Mouse (Mus musculus) left cerebral cortex, postnatal 14 days (tissue): ENCODE results near the gene Cdh3. TPM values are rescaled to one million over a fixed set of nuclear protein-coding genes. Genes with fewer than 3 reads are reported as not detected.
"Not testable (repeated sequence)": the region's sequence is repeated elsewhere in the genome, so short reads cannot be mapped to it uniquely, and the experiment has no call there.

Source experiments
- DNase-seq, 2 experiments: peaks; one replicate each; pipeline ENCODE4 v3.0.0; 2021 to 2022; ENCODE audit warnings: low spot score in 2 of 2, mixed read lengths in 1 of 2
- intact Hi-C: fragments of 180-260 bp; cut with DNase I; formaldehyde crosslinking; loops from one replicate; pipeline ENCODE4 v1.15.1; 2025
- total RNA-seq, 2 experiments: library from RNA; stranded (reverse); gene quantifications; 2 replicates each; pipeline ENCODE4 v1.2.3; 2021

Cdh3 gene
- total RNA-seq, 2 experiments from 2014 or later = 0.42 to 0.62 TPM

GRCm38 (mm10) chr8:106561097-106561865 lies 50.6 kb downstream of the Cdh3 start:
- intact Hi-C loops = loop anchor here (1.0 kb wide), 1 partner anchor 86 kb away; no protein-coding TSS in a partner anchor
- DNase-seq = peak in 1 of 2 experiments; percentile 31

- no peak for DNase-seq
- intact Hi-C loops = no loop called here
Measured at GRCm38 (mm10) chr8:106563691-106564182, 53.0 kb downstream of the Cdh3 start.

- no peak for DNase-seq
- intact Hi-C loops = no loop called here
Measured at GRCm38 (mm10) chr8:106569006-106569405, 58.3 kb downstream of the Cdh3 start.

- intact Hi-C loops = no loop called here
- no peak for DNase-seq
Measured at GRCm38 (mm10) chr8:106570386-106570785, 59.7 kb downstream of the Cdh3 start.

GRCm38 (mm10) chr8:106571551-106572172 lies 61.0 kb downstream of the Cdh3 start:
- intact Hi-C loops = no loop called here
- DNase-seq = no peak

GRCm38 (mm10) chr8:106572175-106572574 lies 61.5 kb downstream of the Cdh3 start:
- DNase-seq, intact Hi-C loops: not testable (repeated sequence)

GRCm38 (mm10) chr8:106573168-106573567 lies 62.5 kb downstream of the Cdh3 start, which contains the start of gene Gm10073:
TSS of gene Gm10073 (minus strand) at chr8:106573461.
- DNase-seq, intact Hi-C loops: not testable (repeated sequence)

GRCm38 (mm10) chr8:106574283-106574682 lies 63.6 kb downstream of the Cdh3 start:
- no peak for DNase-seq
- intact Hi-C loops = no loop called here

- no peak for DNase-seq
- intact Hi-C loops = no loop called here
Measured at GRCm38 (mm10) chr8:106576849-106577555, 66.3 kb downstream of the Cdh3 start.

- intact Hi-C loops = no loop called here
- no peak for DNase-seq
Measured at GRCm38 (mm10) chr8:106579510-106579909, 68.8 kb downstream of the Cdh3 start.

GRCm38 (mm10) chr8:106581344-106582088 lies 70.8 kb downstream of the Cdh3 start:
- no peak for DNase-seq
- intact Hi-C loops = no loop called here

GRCm38 (mm10) chr8:106584942-106585670 lies 74.4 kb downstream of the Cdh3 start:
- DNase-seq = no peak
- intact Hi-C loops = no loop called here

- intact Hi-C loops = no loop called here
- no peak for DNase-seq
Measured at GRCm38 (mm10) chr8:106585671-106586037, 75.0 kb downstream of the Cdh3 start.

GRCm38 (mm10) chr8:106586896-106587295 lies 76.2 kb downstream of the Cdh3 start:
- intact Hi-C loops = no loop called here
- DNase-seq = no peak

- intact Hi-C loops = no loop called here
- no peak for DNase-seq
Measured at GRCm38 (mm10) chr8:106588443-106589431, 78.0 kb downstream of the Cdh3 start.

- no peak for DNase-seq
- intact Hi-C loops = no loop called here
Measured at GRCm38 (mm10) chr8:106592458-106592857, 81.8 kb downstream of the Cdh3 start.

- intact Hi-C loops = not testable (repeated sequence)
Measured at GRCm38 (mm10) chr8:106595623-106596022, 84.9 kb downstream of the Cdh3 start.

GRCm38 (mm10) chr8:106597067-106597466 lies 86.4 kb downstream of the Cdh3 start:
- intact Hi-C loops = no loop called here
- DNase-seq = no peak

More at GRCm38 (mm10) chr8:106595623-106596022, 84.9 kb downstream of the Cdh3 start:
- not testable (repeated sequence) for DNase-seq
